Mouse (Mus musculus) effector memory CD4-positive, alpha-beta T cell, adult 7 months (primary cell): ENCODE data around the gene Gm7233. TPM values are rescaled to one million over a fixed set of nuclear protein-coding genes. Genes with fewer than 3 reads are reported as not detected.

Experiments
- polyA plus RNA-seq: library from polyadenylated mRNA; unstranded; fragments of 100-300 nt; shearing (Covaris generic); gene quantifications from one replicate; pipeline ENCODE4 v1.2.1, GENCODE M21; 2017

Gm7233 gene
- not detected for polyA plus RNA-seq

DNA sequence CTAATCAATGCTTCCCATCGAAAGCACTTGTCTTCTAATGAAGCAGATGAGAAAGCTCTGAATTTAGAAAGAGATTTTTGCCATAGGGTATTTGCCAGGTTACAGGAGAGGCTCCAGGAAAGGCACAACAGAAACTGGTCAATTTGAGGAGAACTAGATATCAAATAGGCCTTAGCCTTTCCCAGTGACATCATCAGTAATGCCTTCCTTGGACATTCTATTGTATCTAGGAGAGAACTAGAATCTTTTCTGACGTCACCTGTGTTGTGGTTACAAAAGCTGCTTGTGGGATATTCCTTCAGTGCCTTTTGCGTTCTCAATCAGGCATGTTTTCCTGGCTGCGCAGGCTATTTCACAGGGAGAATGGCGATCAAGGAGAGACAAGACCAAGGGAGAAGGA lies at the start of gene Gm7233:
Gm7233 (plus strand) TSS at position 301 of the 400 bp plus-strand sequence.

DNA sequence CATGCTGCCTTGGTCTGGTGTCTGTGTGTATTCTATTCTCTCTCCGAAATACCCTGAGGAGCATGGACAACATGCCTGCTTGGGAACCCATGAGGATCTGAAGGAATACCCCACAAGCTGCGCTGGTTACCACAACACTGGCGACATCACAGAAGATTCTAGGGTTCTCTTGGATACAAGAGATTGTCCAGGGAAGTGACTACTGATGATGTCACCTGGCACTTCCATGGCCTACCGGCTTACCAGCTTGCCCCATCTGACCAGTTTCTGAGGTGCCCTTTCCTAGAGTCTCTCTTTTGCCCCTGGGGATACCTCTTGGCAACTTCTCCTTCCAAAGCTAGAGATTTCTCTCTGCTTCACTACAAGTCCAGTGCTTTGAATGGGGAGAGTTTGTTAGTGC lies 55.5 kb downstream of the Gm7233 start, which contains the start of gene Gm8122:
Gm8122 (minus strand) TSS at position 101 of the 400 bp plus-strand sequence.

Other genes starting within 250 kb of the Gm7233 start
- gene Gm8082, start 186.2 kb upstream of the Gm7233 start, polyA plus RNA-seq: not detected
- gene Gm10376, start 164.2 kb upstream of the Gm7233 start, polyA plus RNA-seq: not detected
- gene Gm8094, start 103.2 kb upstream of the Gm7233 start, polyA plus RNA-seq: not detected
- gene Gm8104, start 79.3 kb upstream of the Gm7233 start, polyA plus RNA-seq: not detected
- gene Gm8122, start 55.4 kb downstream of the Gm7233 start, polyA plus RNA-seq: not detected
- gene Gm8126, start 78.8 kb downstream of the Gm7233 start, polyA plus RNA-seq: not detected
- gene Gm9732, start 95.2 kb downstream of the Gm7233 start, polyA plus RNA-seq: 0.91 TPM
- gene Gm8127, start 114.0 kb downstream of the Gm7233 start, polyA plus RNA-seq: not detected
- not detected for gene 1700001F09Rik, start 167.9 kb downstream of the Gm7233 start, polyA plus RNA-seq
- not detected for gene Gm8138, start 236.5 kb downstream of the Gm7233 start, polyA plus RNA-seq